Mouse (Mus musculus) neural tube, embryonic 11.5 days (tissue): ENCODE data around the gene Uchl1. TPM values are rescaled to one million over a fixed set of nuclear protein-coding genes. Genes with fewer than 3 reads are reported as not detected.

ENCODE experiments used
- ATAC-seq: fragments of 200-750 bp; cut with Nextera tagmentation; 2 replicates; pipeline ENCODE4 v1.8.0; 2017; ENCODE audit warnings: moderate number of reproducible peaks, mild to moderate bottlenecking, moderate TSS enrichment, moderate library complexity; ENCODE audit not compliant: insufficient read depth, low FRiP score, low TSS enrichment
- DNase-seq: peaks from one replicate; pipeline ENCODE4 v3.0.0-alpha.2; 2015; ENCODE audit warnings: low spot score
- H3K27ac ChIP-seq: fragments of 300-500 bp; sonication (generic); 2 replicates; pipeline ENCODE4 v1.5.1; 2014; ENCODE audit warnings: low read depth, mild to moderate bottlenecking, low read length
- H3K27me3 ChIP-seq: fragments of 300-500 bp; sonication (generic); 2 replicates; pipeline ENCODE4 v1.6.1; 2014; ENCODE audit warnings: mild to moderate bottlenecking, low read length, mixed read lengths; ENCODE audit not compliant: control insufficient read depth, insufficient read depth
- H3K36me3 ChIP-seq: fragments of 300-500 bp; sonication (generic); 2 replicates; pipeline ENCODE4 v1.6.1; 2014; ENCODE audit warnings: mild to moderate bottlenecking, low read length, moderate library complexity, mixed read lengths; ENCODE audit not compliant: control insufficient read depth, insufficient read depth
- H3K4me1 ChIP-seq: fragments of 300-500 bp; sonication (generic); 2 replicates; pipeline ENCODE4 v1.6.1; 2014; ENCODE audit warnings: low read length, mixed read lengths; ENCODE audit not compliant: control insufficient read depth, insufficient read depth
- H3K4me2 ChIP-seq: fragments of 300-500 bp; sonication (generic); 2 replicates; pipeline ENCODE4 v1.6.1; 2014; ENCODE audit warnings: low read depth, mild to moderate bottlenecking, moderate library complexity
- H3K4me3 ChIP-seq: fragments of 300-500 bp; sonication (generic); 2 replicates; pipeline ENCODE4 v1.5.1; 2014; ENCODE audit warnings: low read depth, low read length
- H3K9ac ChIP-seq: fragments of 300-500 bp; sonication (generic); 2 replicates; pipeline ENCODE4 v1.6.1; 2014; ENCODE audit warnings: mild to moderate bottlenecking, low read length
- H3K9me3 ChIP-seq: fragments of 300-500 bp; sonication (generic); 2 replicates; pipeline ENCODE4 v1.6.1; 2016; ENCODE audit warnings: low read length; ENCODE audit not compliant: control insufficient read depth
- WGBS: fragments of 180-500 bp; shearing (Covaris S2); extraction: QIAGEN DNeasy Blood & Tissue Kit; methylation state at CpG from one replicate; pipeline ENCODE4 v1.1.7; 2014; 5-methylcytosine and 5-hydroxymethylcytosine counted together
- polyA plus RNA-seq: library from polyadenylated mRNA; unstranded; fragments of >200 nt; fragmentation: Nextera tagmentation; extraction: Ambion mirVana; gene quantifications from 2 replicates; pipeline ENCODE4 v1.2.1, GENCODE M21; 2014

Gene Uchl1
- polyA plus RNA-seq, 1 experiment from 2014 or later, result 490 TPM

GRCm38 (mm10) chr5:66717931-66718330 is 42.0 kb downstream of the Uchl1 start:
- no peak overlapping the region for H3K4me2 ChIP-seq
- WGBS, result 74% methylated on average over 4 of the region's 4 CpGs
- H3K9me3 ChIP-seq, result no peaks in the 10 kb centered on the region
- ATAC-seq, result no peak
- no peaks in the 10 kb centered on the region for H3K4me1 ChIP-seq
- H3K27me3 ChIP-seq, result no peaks in the 10 kb centered on the region
- no peak overlapping the region for H3K4me3 ChIP-seq
- no peak overlapping the region for H3K9ac ChIP-seq
- no peaks in the 10 kb centered on the region for H3K36me3 ChIP-seq
- H3K27ac ChIP-seq, result no peak overlapping the region
- no peak for DNase-seq

GRCm38 (mm10) chr5:66718413-66718812 is 42.5 kb downstream of the Uchl1 start:
- DNase-seq (no peak), ATAC-seq (no peak)
- H3K4me3 ChIP-seq, result no peak overlapping the region
- no peaks in the 10 kb centered on the region for H3K9me3 ChIP-seq
- H3K27me3 ChIP-seq, result no peaks in the 10 kb centered on the region
- H3K9ac ChIP-seq, result no peak overlapping the region
- H3K4me2 ChIP-seq, result no peak overlapping the region
- H3K36me3 ChIP-seq, result no peaks in the 10 kb centered on the region
- 60% methylated on average over 3 of the region's 3 CpGs for WGBS
- no peak overlapping the region for H3K27ac ChIP-seq
- H3K4me1 ChIP-seq, result 0 out of 2 replicates have a peak, but pooled peaks cover 3% of the 10 kb centered on the region

- DNase-seq (no peak), ATAC-seq (no peak)
- no peaks in the 10 kb centered on the region for H3K27me3 ChIP-seq
- no peaks in the 10 kb centered on the region for H3K9me3 ChIP-seq
- WGBS, result 72% methylated on average over 7 of the region's 7 CpGs
- no peak overlapping the region for H3K4me2 ChIP-seq
- H3K4me1 ChIP-seq, result 0 out of 2 replicates have a peak, but pooled peaks cover 3% of the 10 kb centered on the region
- H3K36me3 ChIP-seq, result no peaks in the 10 kb centered on the region
- no peak overlapping the region for H3K27ac ChIP-seq
- no peak overlapping the region for H3K4me3 ChIP-seq
- H3K9ac ChIP-seq, result no peak overlapping the region
Measured at GRCm38 (mm10) chr5:66718880-66719279, 43.0 kb downstream of the Uchl1 start.

GRCm38 (mm10) chr5:66720921-66721320 is 45.0 kb downstream of the Uchl1 start:
- no peaks in the 10 kb centered on the region for H3K9me3 ChIP-seq
- no peak overlapping the region for H3K27ac ChIP-seq
- no peak for DNase-seq
- 0 out of 2 replicates have a peak, but pooled peaks cover 3% of the 10 kb centered on the region for H3K4me1 ChIP-seq
- H3K9ac ChIP-seq, result no peak overlapping the region
- no peak overlapping the region for H3K4me2 ChIP-seq
- ATAC-seq, result no peak
- H3K4me3 ChIP-seq, result no peak overlapping the region
- WGBS, result 15% methylated on average over 5 of the region's 5 CpGs
- H3K27me3 ChIP-seq, result no peaks in the 10 kb centered on the region
- H3K36me3 ChIP-seq, result no peaks in the 10 kb centered on the region

- ATAC-seq, result no peak
- WGBS, result 73% methylated on average over 9 of the region's 9 CpGs
- no peak for DNase-seq
- Histone ChIP-seq H3K9me3 (no peaks in the 10 kb centered on the region), H3K4me2 (no peak overlapping the region), H3K36me3 (no peaks in the 10 kb centered on the region), H3K4me3 (no peak overlapping the region), H3K4me1 (0 out of 2 replicates have a peak, but pooled peaks cover 3% of the 10 kb centered on the region), H3K27me3 (no peaks in the 10 kb centered on the region), H3K27ac (peak overlapping the region; percentile 42; the same call in 1 of the 2 replicates), H3K9ac (no peak overlapping the region)
Measured at GRCm38 (mm10) chr5:66722586-66722985, 46.7 kb downstream of the Uchl1 start.

- H3K9me3 ChIP-seq, result no peaks in the 10 kb centered on the region
- H3K27me3 ChIP-seq, result no peaks in the 10 kb centered on the region
- no peaks in the 10 kb centered on the region for H3K36me3 ChIP-seq
- peak overlapping the region; percentile 42; the same call in 1 of the 2 replicates for H3K27ac ChIP-seq
- H3K9ac ChIP-seq, result no peak overlapping the region
- DNase-seq, result no peak
- ATAC-seq, result no peak
- 0 out of 2 replicates have a peak, but pooled peaks cover 3% of the 10 kb centered on the region for H3K4me1 ChIP-seq
- 67% methylated on average over 4 of the region's 4 CpGs for WGBS
- H3K4me2 ChIP-seq, result no peak overlapping the region
- no peak overlapping the region for H3K4me3 ChIP-seq
Measured at GRCm38 (mm10) chr5:66723037-66723436, 47.1 kb downstream of the Uchl1 start.

GRCm38 (mm10) chr5:66723626-66724025 is 47.7 kb downstream of the Uchl1 start:
- no peak overlapping the region for H3K4me3 ChIP-seq
- H3K36me3 ChIP-seq, result no peaks in the 10 kb centered on the region
- no peaks in the 10 kb centered on the region for H3K9me3 ChIP-seq
- peak overlapping the region; percentile 42; the same call in 1 of the 2 replicates for H3K27ac ChIP-seq
- H3K4me2 ChIP-seq, result no peak overlapping the region
- H3K9ac ChIP-seq, result no peak overlapping the region
- no peak for DNase-seq
- no peaks in the 10 kb centered on the region for H3K27me3 ChIP-seq
- 93% methylated on average over 3 of the region's 3 CpGs for WGBS
- ATAC-seq, result no peak
- H3K4me1 ChIP-seq, result 0 out of 2 replicates have a peak, but pooled peaks cover 3% of the 10 kb centered on the region

- no peak for DNase-seq
- no peaks in the 10 kb centered on the region for H3K4me1 ChIP-seq
- no peak overlapping the region for H3K27ac ChIP-seq
- no peak overlapping the region for H3K4me3 ChIP-seq
- no peaks in the 10 kb centered on the region for H3K9me3 ChIP-seq
- WGBS, result 93% methylated on average over 4 of the region's 4 CpGs
- H3K27me3 ChIP-seq, result no peaks in the 10 kb centered on the region
- H3K4me2 ChIP-seq, result no peak overlapping the region
- no peak overlapping the region for H3K9ac ChIP-seq
- no peak for ATAC-seq
- H3K36me3 ChIP-seq, result no peaks in the 10 kb centered on the region
Measured at GRCm38 (mm10) chr5:66729306-66729705, 53.4 kb downstream of the Uchl1 start.

- Histone ChIP-seq H3K27ac (no peak overlapping the region), H3K36me3 (no peaks in the 10 kb centered on the region), H3K9ac (no peak overlapping the region), H3K4me1 (no peaks in the 10 kb centered on the region), H3K4me3 (no peak overlapping the region), H3K4me2 (no peak overlapping the region), H3K27me3 (no peaks in the 10 kb centered on the region), H3K9me3 (no peaks in the 10 kb centered on the region)
- DNase-seq, result peak; percentile 62
- WGBS, result 27% methylated on average over 11 of the region's 11 CpGs
- ATAC-seq, result peak; percentile 90
Measured at GRCm38 (mm10) chr5:66730621-66731301, 54.9 kb downstream of the Uchl1 start.
